ENCODE assay signal across 33 mouse cellular contexts in genomic region chr9:87121956-87122493, GRCm38 (mm10). TPM values are rescaled to one million over a fixed set of nuclear protein-coding genes. Genes with fewer than 3 reads are reported as not detected.
DNase-seq lines count a peak whose midpoint lies in the region; ATAC-seq and TF ChIP-seq lines count a peak whose summit lies in the region.
"Had no signal": no experiment of that assay in that cellular context is flagged by ENCODE, and none has a peak within 500 bp of the region (broad histone marks: within the 10 kb centered on the region; RNA-seq: fewer than 3 reads in every experiment).

No protein-coding gene starts in this region.

- TF ChIP-seq CTCF in forebrain, postnatal 0 days (IDR thresholded peaks at IDR 0.05; ENCODE audit: low read depth): no peak

- no peaks in the 10 kb centered on the region for H3K4me1 ChIP-seq in forebrain, postnatal 0 days (ENCODE audit: insufficient read depth)
- no peaks in the 10 kb centered on the region for H3K4me1 ChIP-seq in forebrain, embryonic 11.5 days (replicated peaks; ENCODE audit: control insufficient read depth, insufficient read depth, low read length)
- no peaks in the 10 kb centered on the region for H3K4me1 ChIP-seq in limb, embryonic 11.5 days (ENCODE audit: control insufficient read depth, insufficient read depth, low read length)
- H3K4me1 ChIP-seq in limb, embryonic 10.5 days: 0 out of 2 replicates have a peak, but pooled peaks cover 4% of the 10 kb centered on the region
- peaks cover 3% of the 10 kb centered on the region; the same call in 1 of the 2 replicates for H3K4me1 ChIP-seq in limb, embryonic 14.5 days (ENCODE audit: control insufficient read depth, insufficient read depth, low read length)
- H3K4me1 ChIP-seq: intestine, embryonic 15.5 days; liver, embryonic 12.5 days; midbrain, embryonic 12.5 days; neural tube, embryonic 13.5 days; stomach, embryonic 15.5 days had no signal

- peak; percentile 75 for ATAC-seq in forebrain, postnatal 0 days
- ATAC-seq in forebrain, embryonic 11.5 days (replicated peaks; ENCODE audit: low FRiP score): no peak
- no peak for ATAC-seq in limb, embryonic 11.5 days (ENCODE audit: insufficient number of reproducible peaks, low FRiP score, low TSS enrichment, low read depth)
- 0 out of 2 replicates have a peak, but pooled peaks have one; percentile 76 for ATAC-seq in limb, embryonic 14.5 days (ENCODE audit: low FRiP score, low read depth)
- ATAC-seq in cerebellum, adult (ENCODE audit: insufficient number of reproducible peaks, low FRiP score, low TSS enrichment): no peak
- ATAC-seq: activated CD4-positive, CD25-positive, alpha-beta regulatory T cell, adult 4 months; intestine, embryonic 15.5 days; liver, embryonic 12.5 days; liver, postnatal 0 days had no signal

- no peaks in the 10 kb centered on the region for H3K9me3 ChIP-seq in forebrain, postnatal 0 days (ENCODE audit: low read length)
- H3K9me3 ChIP-seq in forebrain, embryonic 11.5 days (ENCODE audit: control insufficient read depth, low read length): no peaks in the 10 kb centered on the region
- no peaks in the 10 kb centered on the region for H3K9me3 ChIP-seq in limb, embryonic 11.5 days (ENCODE audit: control insufficient read depth, low read length)
- H3K9me3 ChIP-seq in limb, embryonic 10.5 days (replicated peaks): no peaks in the 10 kb centered on the region
- no peaks in the 10 kb centered on the region for H3K9me3 ChIP-seq in limb, embryonic 14.5 days (ENCODE audit: control insufficient read depth, low read length)
- H3K9me3 ChIP-seq: hindbrain, embryonic 15.5 days; intestine, embryonic 15.5 days; limb, embryonic 12.5 days; liver, embryonic 12.5 days; midbrain, embryonic 12.5 days; neural tube, embryonic 13.5 days; stomach, embryonic 15.5 days had no signal

- WGBS in forebrain, postnatal 0 days: 54% methylated on average over 9 of the region's 9 CpGs
- 76% methylated on average over 9 of the region's 9 CpGs for WGBS in forebrain, embryonic 11.5 days
- WGBS in limb, embryonic 11.5 days: 59% methylated on average over 9 of the region's 9 CpGs
- 64% methylated on average over 9 of the region's 9 CpGs for WGBS in limb, embryonic 10.5 days
- WGBS in limb, embryonic 14.5 days: 46% methylated on average over 9 of the region's 9 CpGs

- no peak overlapping the region for H3K4me2 ChIP-seq in forebrain, postnatal 0 days (ENCODE audit: low read depth)
- no peak overlapping the region for H3K4me2 ChIP-seq in forebrain, embryonic 11.5 days (ENCODE audit: low read depth, low read length, severe bottlenecking)
- no peak overlapping the region for H3K4me2 ChIP-seq in limb, embryonic 11.5 days (ENCODE audit: low read depth, severe bottlenecking)
- no peak overlapping the region for H3K4me2 ChIP-seq in limb, embryonic 14.5 days (replicated peaks; ENCODE audit: low read depth, low read length, severe bottlenecking)
- H3K4me2 ChIP-seq: heart, embryonic 11.5 days; hindbrain, embryonic 15.5 days; intestine, embryonic 15.5 days; limb, embryonic 12.5 days; liver, embryonic 12.5 days; midbrain, embryonic 12.5 days; neural tube, embryonic 13.5 days; stomach, embryonic 15.5 days had no signal

- no peak overlapping the region for H3K27ac ChIP-seq in forebrain, postnatal 0 days (ENCODE audit: low read depth, low read length)
- no peak overlapping the region for H3K27ac ChIP-seq in forebrain, embryonic 11.5 days (ENCODE audit: low read depth, low read length)
- no peak overlapping the region for H3K27ac ChIP-seq in limb, embryonic 11.5 days (replicated peaks; ENCODE audit: low read depth, low read length)
- no peak overlapping the region for H3K27ac ChIP-seq in limb, embryonic 10.5 days
- H3K27ac ChIP-seq in limb, embryonic 14.5 days (replicated peaks; ENCODE audit: low read depth, low read length): no peak overlapping the region
- H3K27ac ChIP-seq: hindbrain, embryonic 15.5 days; intestine, embryonic 15.5 days; kidney, postnatal 0 days; limb, embryonic 12.5 days; liver, embryonic 12.5 days; midbrain, embryonic 12.5 days; neural tube, embryonic 13.5 days; stomach, embryonic 15.5 days had no signal

- peak; percentile 30 for DNase-seq in forebrain, postnatal 0 days
- no peak for DNase-seq in forebrain, embryonic 11.5 days (ENCODE audit: low spot score)
- DNase-seq in limb, embryonic 11.5 days (ENCODE audit: low spot score): peak; percentile 22
- DNase-seq in limb, embryonic 10.5 days (ENCODE audit: low spot score): no peak
- peak; percentile 4 for DNase-seq in retina, postnatal 1 day
- no peak for DNase-seq in retina, embryonic 14.5 days (ENCODE audit: low spot score)
- DNase-seq in limb, embryonic 14.5 days (ENCODE audit: low spot score): no peak
- DNase-seq: adrenal gland, adult 2 months; adrenal gland, postnatal 36 days; B cell, adult 2 months; cerebellum, adult 8-10 months; cerebellum, postnatal 25 days; gastrocnemius, postnatal 25 days; heart, adult 18-20 months; heart, postnatal 36 days; kidney, adult 2 months; kidney, postnatal 4 days; liver, postnatal 0 days; lung, postnatal 36 days; right cerebral cortex, postnatal 25 days had no signal

- no peak overlapping the region for H3K9ac ChIP-seq in forebrain, postnatal 0 days
- H3K9ac ChIP-seq in forebrain, embryonic 11.5 days (ENCODE audit: low read length): no peak overlapping the region
- no peak overlapping the region for H3K9ac ChIP-seq in limb, embryonic 11.5 days (ENCODE audit: low read length)
- H3K9ac ChIP-seq in limb, embryonic 14.5 days (ENCODE audit: low read depth, low read length, severe bottlenecking): no peak overlapping the region
- H3K9ac ChIP-seq: hindbrain, embryonic 15.5 days; intestine, embryonic 15.5 days; limb, embryonic 12.5 days; liver, embryonic 12.5 days; liver, postnatal 0 days; midbrain, embryonic 12.5 days; neural tube, embryonic 13.5 days; stomach, embryonic 15.5 days had no signal

- no peaks in the 10 kb centered on the region for H3K36me3 ChIP-seq in forebrain, postnatal 0 days (ENCODE audit: insufficient read depth)
- H3K36me3 ChIP-seq in forebrain, embryonic 11.5 days (ENCODE audit: control insufficient read depth, insufficient read depth, low read length): no peaks in the 10 kb centered on the region
- no peaks in the 10 kb centered on the region for H3K36me3 ChIP-seq in limb, embryonic 11.5 days (ENCODE audit: control insufficient read depth, insufficient read depth, low read length)
- no peaks in the 10 kb centered on the region for H3K36me3 ChIP-seq in limb, embryonic 10.5 days
- H3K36me3 ChIP-seq in limb, embryonic 14.5 days (ENCODE audit: control insufficient read depth, insufficient read depth, low read length): no peaks in the 10 kb centered on the region
- H3K36me3 ChIP-seq: hindbrain, embryonic 15.5 days; intestine, embryonic 15.5 days; limb, embryonic 12.5 days; liver, embryonic 12.5 days; midbrain, embryonic 12.5 days; neural tube, embryonic 13.5 days; stomach, embryonic 15.5 days had no signal

- no peak overlapping the region for H3K4me3 ChIP-seq in forebrain, postnatal 0 days (ENCODE audit: low read depth, low read length)
- no peak overlapping the region for H3K4me3 ChIP-seq in forebrain, embryonic 11.5 days (ENCODE audit: low read depth, low read length)
- H3K4me3 ChIP-seq in limb, embryonic 11.5 days (ENCODE audit: low read depth, low read length): no peak overlapping the region
- H3K4me3 ChIP-seq in limb, embryonic 10.5 days: no peak overlapping the region
- no peak overlapping the region for H3K4me3 ChIP-seq in limb, embryonic 14.5 days (replicated peaks; ENCODE audit: low read length)
- H3K4me3 ChIP-seq: hindbrain, embryonic 15.5 days; intestine, embryonic 15.5 days; limb, embryonic 12.5 days; liver, embryonic 12.5 days; midbrain, embryonic 12.5 days; myocyte; neural tube, embryonic 13.5 days; stomach, embryonic 15.5 days had no signal

- H3K27me3 ChIP-seq in forebrain, postnatal 0 days (ENCODE audit: insufficient read depth, low read length): no peaks in the 10 kb centered on the region
- no peaks in the 10 kb centered on the region for H3K27me3 ChIP-seq in forebrain, embryonic 11.5 days (ENCODE audit: control insufficient read depth, insufficient read depth, low read length)
- no peaks in the 10 kb centered on the region for H3K27me3 ChIP-seq in limb, embryonic 11.5 days (ENCODE audit: control insufficient read depth, insufficient read depth, low read length)
- no peaks in the 10 kb centered on the region for H3K27me3 ChIP-seq in limb, embryonic 10.5 days (ENCODE audit: low read depth, poor library complexity, severe bottlenecking)
- H3K27me3 ChIP-seq in limb, embryonic 14.5 days (ENCODE audit: control insufficient read depth, insufficient read depth, low read length): no peaks in the 10 kb centered on the region
- H3K27me3 ChIP-seq: hindbrain, embryonic 15.5 days; intestine, embryonic 15.5 days; limb, embryonic 12.5 days; liver, embryonic 12.5 days; midbrain, embryonic 12.5 days; neural tube, embryonic 13.5 days; stomach, embryonic 15.5 days had no signal

- no peak for TF ChIP-seq POLR2A in limb, embryonic 14.5 days (IDR thresholded peaks at IDR 0.05; ENCODE audit: borderline replicate concordance, extremely low read depth, insufficient read depth, insufficient read length)

RNA-seq across cellular contexts. Expression of gene Mrap2, which starts 22.1 kb away (rescaled TPM):
- total RNA-seq in forebrain, postnatal 0 days (2014; rRNA removed): 1.6 and 3.2 TPM in 2 replicates
- 1.1 and 3.1 TPM in 2 replicates for polyA plus RNA-seq in forebrain, postnatal 0 days (2015; fragmentation: Nextera tagmentation; extraction: Ambion mirVana)
- 0.41 TPM in 1 of 2 replicates, not detected in the other for polyA plus RNA-seq in forebrain, embryonic 11.5 days (2014; fragmentation: Nextera tagmentation; extraction: Ambion mirVana)
- polyA plus RNA-seq in limb, embryonic 11.5 days (2014; fragmentation: Nextera tagmentation; extraction: Ambion mirVana): 0.15 TPM in 1 of 2 replicates, not detected in the other
- 0.11 and 0.14 TPM in 2 replicates for polyA plus RNA-seq in limb, embryonic 10.5 days (2016; fragmentation: Nextera tagmentation; extraction: Ambion mirVana)
- polyA plus RNA-seq in limb, embryonic 14.5 days (2012; rRNA removed): 0.14 and 0.23 TPM in 2 replicates
- 0.22 TPM in 1 of 2 replicates, not detected in the other for polyA plus RNA-seq in limb, embryonic 14.5 days (2014; fragmentation: Nextera tagmentation; extraction: Ambion mirVana)
- total RNA-seq: megakaryocyte, adult 5-6 weeks had no signal
- polyA plus RNA-seq: heart, embryonic 11.5 days; liver, embryonic 12.5 days; liver, postnatal 0 days had no signal

Comparison
In these comparisons a context has a peak if more than half of its experiments do, and no peak if none do; other contexts are left out.
1. ATAC-seq: peak in forebrain, postnatal 0 days (single experiment) and limb, embryonic 14.5 days (single experiment); none in forebrain, embryonic 11.5 days (single experiment), limb, embryonic 11.5 days (single experiment) and cerebellum, adult (single experiment).
2. DNase-seq: peak in forebrain, postnatal 0 days (single experiment), limb, embryonic 11.5 days (single experiment) and retina, postnatal 1 day (single experiment); none in forebrain, embryonic 11.5 days (single experiment), limb, embryonic 10.5 days (single experiment), retina, embryonic 14.5 days (single experiment) and limb, embryonic 14.5 days (single experiment).